Mouse (Mus musculus): ENCODE measurements around the gene Hist1h1e. TPM values are rescaled to one million over a fixed set of nuclear protein-coding genes. Genes with fewer than 3 reads are reported as not detected.
"Not testable (repeated sequence)": the region's sequence is repeated elsewhere in the genome, so short reads cannot be mapped to it uniquely, and the experiment has no call there.

Hist1h1e gene
- total RNA-seq, 2 experiments from 2014 or later = 468 to 717 TPM

DNA sequence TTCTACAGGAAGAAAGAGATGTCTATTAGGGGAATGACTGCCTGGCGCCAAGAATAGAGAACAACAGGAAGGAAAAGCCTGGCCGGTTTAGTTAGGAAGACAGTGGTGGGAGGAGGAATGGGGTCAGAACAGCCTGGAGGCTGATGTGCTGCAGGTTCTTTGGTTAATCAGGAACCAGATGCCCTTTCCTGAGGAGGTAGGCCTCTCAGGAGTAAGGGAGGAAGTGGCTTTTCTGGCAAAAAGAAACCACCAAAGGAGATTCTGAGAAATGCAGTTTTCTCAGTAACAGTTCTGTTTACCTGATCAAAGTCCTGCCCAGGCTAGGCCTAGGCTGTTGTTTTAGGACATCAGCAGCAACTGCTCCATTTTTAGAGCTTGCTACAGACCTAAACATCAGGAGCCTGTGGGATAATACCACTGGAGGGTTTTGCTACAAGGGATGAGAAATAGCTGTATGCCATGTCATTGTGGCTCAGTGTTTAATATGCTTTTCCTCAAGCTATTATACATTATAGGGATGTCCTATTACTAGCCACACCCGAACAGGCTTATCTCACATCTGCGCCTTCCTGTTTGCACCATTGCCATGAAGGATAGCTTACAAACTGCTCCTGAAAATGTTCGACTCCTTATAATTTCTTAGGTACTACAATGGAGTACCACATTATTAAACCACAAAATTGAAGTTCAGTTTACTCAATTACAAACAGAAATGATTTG is 29.1 kb downstream of the Hist1h1e start:
- ATAC-seq (replicated peaks; ENCODE audit: low FRiP score, poor library complexity, severe bottlenecking) = 0 out of 2 replicates have a peak, but pooled peaks have one; percentile 28

DNA sequence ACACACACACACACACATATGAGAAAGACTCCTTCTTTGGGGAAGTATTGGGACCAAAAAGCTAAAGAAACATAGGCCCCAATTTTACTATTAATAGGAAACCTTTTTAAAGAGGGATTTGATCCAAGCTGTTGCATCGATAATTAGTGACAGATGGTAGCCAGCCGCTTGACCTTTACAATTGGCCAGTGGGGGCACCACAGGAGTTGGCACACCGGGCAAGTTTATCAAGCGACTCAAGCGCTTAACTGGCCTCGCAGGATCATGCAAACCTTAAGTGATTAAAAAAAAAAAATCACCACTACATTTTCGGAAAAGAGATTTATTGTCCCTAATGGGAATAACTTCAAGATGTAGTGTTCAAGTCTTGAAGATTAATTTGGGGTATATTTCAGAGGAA is 29.7 kb downstream of the Hist1h1e start:
- ATAC-seq (replicated peaks; ENCODE audit: low FRiP score, poor library complexity, severe bottlenecking) = no peak

DNA sequence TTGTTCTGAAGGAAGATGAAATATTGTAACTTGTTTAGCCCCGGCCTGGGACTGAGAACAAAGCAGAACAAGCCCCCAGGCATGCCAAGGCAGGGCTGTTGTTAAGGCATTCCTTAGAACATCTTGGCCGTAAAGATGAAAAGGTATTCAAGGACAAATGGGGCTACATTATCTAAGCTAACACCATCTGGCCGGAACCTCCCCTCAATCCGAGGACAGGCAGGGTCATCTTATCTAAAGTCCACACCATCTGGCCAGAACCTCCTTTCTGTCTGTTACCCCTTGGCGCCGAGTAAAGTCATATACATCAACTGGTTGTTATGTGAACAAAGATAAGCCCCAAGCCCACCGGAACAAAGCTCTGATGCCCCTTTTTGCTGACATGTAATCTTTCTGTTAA is 30.5 kb downstream of the Hist1h1e start:
- not testable (repeated sequence) for ATAC-seq (replicated peaks; ENCODE audit: low FRiP score, poor library complexity, severe bottlenecking)

DNA sequence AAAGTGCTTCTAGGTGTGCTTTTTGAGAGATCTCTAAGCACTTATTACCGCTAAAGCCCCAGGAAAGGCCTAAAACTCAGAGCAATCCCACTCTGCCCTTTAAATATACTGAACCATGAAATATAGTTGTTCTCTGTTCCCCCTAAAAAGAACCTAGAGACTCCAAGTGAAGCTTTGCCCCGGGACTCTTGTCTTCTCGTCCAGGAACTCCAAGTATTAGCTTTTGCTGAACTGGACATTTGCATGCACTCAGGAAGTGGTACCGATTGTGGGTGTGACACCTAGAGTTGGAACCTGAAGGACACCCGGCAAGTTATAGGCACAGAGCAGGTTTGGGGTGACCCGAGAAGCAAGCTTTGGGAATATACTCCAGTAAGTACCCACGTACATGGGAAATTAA is 31.2 kb downstream of the Hist1h1e start:
- no peak for ATAC-seq (replicated peaks; ENCODE audit: low FRiP score, poor library complexity, severe bottlenecking)

DNA sequence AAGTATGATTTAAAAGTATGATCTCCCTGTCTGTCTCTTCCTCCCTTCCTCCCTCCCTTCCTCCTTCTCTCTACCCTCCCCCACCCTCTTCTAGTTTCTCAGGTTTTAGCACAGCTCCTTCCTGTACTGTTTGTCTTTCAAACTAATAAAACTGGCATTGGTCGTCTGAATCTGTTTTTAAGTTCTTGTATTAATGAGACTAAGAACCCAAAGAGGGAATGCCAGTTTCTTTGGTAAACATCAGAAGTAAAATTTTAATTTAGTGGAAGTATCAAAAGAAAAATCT is 35.5 kb downstream of the Hist1h1e start:
- ATAC-seq (replicated peaks; ENCODE audit: low FRiP score, poor library complexity, severe bottlenecking) = no peak; the same call in 1 of the 2 replicates

DNA sequence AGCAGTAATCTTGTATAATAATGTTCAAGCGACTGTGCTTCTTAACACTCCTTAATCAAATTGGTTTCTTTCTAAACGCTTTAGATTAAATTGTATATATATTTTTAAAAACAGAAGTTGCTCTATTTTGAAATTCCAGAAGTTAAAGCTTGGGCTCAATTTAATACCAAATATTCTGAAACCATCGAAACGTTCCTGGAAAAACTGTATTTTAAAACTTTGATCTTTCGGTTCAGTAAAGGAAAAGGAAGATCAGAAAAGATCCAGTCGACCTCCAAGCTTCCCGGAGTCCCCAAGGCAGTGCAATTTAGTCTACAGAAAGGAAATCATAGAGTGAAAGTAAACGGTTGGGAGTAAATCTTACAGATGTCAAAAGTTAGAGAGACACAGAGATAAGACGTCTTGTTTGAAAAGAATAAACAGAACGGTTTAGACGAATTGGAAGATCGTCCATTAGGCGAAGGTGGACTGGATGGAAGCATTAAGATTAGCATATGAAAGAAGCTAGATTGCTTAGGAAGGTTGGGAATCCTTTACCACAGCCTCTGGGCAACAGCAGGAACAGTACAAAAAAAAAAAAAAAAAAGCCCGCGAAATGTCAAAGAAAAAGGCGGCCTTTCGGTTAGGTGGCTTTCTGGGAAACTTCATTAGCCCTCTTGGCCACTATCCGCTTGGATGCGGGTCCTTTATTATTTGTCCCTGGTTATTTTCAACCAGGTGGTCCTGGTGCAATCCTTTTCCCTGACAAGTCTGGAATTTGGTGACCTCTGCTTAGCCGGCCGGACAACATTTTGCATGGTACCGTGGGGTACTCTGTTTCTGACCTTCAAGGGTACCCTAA is 36.0 kb downstream of the Hist1h1e start:
- ATAC-seq (replicated peaks; ENCODE audit: low FRiP score, poor library complexity, severe bottlenecking) = peak; percentile 28; the same call in 1 of the 2 replicates

DNA sequence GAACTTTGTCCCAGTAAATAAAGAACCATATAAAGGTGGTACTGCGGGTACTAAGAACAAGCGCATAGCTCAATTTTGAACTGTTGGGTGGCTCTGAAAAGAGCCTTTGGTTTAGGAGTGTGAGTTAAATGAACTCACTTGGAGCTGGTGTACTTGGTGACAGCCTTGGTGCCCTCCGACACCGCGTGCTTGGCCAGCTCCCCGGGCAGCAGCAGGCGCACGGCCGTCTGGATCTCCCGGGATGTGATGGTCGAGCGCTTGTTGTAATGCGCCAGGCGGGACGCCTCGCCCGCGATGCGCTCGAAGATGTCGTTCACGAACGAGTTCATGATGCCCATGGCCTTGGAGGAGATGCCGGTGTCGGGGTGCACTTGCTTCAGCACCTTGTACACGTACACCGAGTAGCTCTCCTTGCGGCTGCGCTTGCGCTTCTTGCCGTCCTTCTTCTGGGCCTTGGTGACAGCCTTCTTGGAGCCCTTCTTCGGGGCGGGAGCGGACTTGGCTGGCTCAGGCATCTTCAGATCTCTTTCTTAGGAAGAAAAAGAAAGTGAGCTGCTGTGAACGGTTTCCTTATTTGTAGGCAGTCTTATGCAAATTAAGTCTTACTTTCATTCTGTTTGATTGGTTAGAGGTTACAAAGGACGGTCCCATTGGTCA is 36.8 kb downstream of the Hist1h1e start:
- ATAC-seq (replicated peaks; ENCODE audit: low FRiP score, poor library complexity, severe bottlenecking) = peak; percentile 77

DNA sequence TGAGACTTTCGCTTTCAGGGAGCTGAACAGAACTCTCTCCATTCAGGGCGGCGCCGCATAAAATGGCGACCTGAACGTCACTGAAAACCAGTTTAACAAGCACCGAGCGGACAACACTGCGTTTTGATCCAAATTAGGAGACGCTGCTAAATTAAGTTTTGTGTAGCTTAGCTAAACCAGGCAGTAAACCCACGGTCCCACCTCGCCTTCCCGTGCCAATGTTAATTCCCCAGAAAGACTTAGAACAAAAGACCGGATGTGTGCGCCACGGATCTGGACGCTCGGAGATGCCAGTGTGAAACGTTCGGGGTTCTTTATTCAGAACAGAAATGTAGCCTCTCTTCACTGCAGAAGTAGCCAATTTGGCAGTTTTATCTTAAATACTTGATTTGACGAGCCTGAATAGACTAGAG is 37.3 kb downstream of the Hist1h1e start:
- peak; percentile 53 for ATAC-seq (replicated peaks; ENCODE audit: low FRiP score, poor library complexity, severe bottlenecking)

DNA sequence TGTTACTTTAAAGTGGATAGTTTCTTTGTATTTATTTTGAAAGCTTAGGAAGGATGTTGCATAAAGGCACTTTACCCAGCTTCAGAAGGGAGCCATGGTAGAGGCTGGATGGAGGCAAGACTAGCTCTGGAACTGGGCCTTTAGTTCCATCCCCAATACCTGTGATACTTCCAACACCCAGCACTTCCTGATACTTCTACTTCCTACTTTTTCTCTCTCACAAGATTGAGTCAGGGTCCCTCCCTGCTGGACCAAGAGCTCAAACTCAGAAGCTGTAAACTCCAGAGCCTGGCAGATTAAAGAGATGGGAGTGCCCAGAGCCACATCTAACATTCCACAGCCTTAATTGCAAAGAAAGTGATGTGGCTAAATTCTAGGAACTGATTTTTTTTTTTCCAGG is 38.0 kb downstream of the Hist1h1e start:
- ATAC-seq (replicated peaks; ENCODE audit: low FRiP score, poor library complexity, severe bottlenecking) = no peak

DNA sequence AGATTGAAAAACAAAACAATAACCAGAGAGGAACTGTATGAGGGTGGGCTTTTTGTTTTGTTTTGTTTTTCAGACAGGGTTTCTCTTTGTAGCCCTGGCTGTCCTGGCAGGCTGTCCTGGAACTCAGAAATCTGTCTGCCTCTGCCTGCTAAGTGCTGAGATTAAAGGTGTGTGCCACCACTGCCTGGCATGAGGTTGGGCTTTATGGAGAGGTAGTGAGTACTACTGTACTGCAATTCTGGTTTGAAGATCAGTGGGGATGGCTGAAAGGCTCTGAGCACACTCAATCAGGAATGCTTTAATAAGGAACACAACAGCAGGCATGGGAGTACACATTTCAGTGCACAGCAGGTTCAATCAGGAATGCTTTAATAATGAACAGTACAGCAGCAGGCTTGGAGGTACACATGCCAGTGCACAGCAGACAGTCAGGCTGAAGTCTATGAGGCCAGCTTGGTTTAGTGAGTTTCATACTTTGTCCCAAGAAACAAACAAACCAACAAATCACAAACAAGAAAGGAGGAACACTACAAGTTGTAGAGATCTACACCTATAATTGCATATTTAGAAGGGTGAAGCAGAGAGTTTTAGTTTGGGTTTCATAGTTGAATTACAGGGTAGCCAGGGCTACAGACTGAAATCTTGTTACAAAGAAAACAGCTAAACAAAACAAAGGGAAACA is 38.8 kb downstream of the Hist1h1e start:
- no peak for ATAC-seq (replicated peaks; ENCODE audit: low FRiP score, poor library complexity, severe bottlenecking)

DNA sequence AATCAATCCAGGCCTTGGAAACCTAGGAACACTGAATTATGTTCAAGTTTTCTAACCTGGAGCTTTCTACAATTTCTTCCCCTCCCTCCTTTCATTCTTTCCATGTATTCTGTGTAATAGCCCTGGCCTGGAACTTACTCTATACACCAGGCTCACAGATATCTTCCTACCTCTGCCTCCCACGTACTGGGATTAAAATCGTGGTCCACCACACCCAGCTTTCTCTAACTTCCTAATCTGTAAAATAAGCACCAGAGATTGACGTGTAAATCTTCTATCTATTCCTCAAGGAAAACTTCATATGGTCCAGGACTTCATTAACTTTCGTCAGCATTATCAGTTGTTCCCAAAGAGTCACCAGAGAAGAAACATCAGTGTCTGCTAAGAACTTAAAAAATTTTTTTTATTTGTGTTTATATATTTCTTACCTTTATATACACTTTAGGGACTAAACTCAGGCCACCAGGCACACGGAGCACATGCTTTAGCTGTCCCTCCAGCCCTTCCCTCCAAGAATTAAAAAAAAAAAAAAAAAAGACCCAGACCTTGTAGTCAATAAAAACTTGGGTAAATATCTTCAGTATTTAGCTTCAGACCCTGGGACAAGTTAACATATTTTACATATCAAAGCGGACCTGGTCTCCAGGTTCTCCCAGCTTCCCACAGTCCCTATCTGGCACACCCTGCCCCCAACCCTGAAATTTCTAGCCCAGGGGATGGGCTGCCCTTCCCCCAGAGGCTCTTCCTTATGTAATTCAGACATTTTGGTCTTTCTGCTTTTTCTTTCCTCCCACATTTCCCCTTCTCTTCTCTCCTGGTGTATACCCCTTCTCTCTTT is 39.9 kb downstream of the Hist1h1e start:
- peak; percentile 2 for ATAC-seq (replicated peaks; ENCODE audit: low FRiP score, poor library complexity, severe bottlenecking)

DNA sequence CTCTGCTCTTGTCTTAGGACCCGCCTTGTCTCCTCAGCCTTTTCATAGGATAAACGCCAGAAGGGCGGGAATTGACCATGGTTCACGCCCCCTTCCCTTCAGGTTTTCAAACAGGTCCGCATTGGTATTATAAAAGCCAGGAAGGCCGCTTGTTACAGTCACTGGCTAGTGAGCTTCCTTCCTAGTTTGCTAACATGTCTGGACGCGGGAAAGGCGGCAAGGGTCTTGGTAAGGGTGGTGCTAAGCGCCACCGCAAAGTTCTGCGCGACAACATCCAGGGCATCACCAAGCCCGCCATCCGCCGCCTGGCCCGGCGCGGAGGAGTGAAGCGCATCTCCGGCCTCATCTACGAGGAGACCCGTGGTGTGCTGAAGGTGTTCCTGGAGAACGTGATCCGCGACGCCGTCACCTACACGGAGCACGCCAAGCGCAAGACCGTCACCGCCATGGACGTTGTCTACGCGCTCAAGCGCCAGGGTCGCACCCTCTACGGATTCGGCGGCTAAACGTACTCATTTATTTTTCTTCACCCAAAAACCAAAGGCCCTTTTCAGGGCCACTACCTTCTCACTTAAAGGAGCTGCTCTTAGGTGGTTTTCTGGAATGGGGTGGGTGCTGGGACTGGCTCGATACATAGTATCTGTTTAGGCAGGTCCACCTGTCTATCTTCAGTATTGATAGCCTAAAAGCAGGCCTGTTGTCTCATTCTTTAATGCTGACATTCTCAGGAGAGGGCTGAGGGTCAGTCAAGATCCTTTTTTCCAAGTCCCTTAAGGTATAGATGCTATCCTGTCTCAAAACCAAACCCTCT is 40.7 kb downstream of the Hist1h1e start, which contains the start of gene Hist1h4d:
TSS of gene Hist1h4d (plus strand) at position 191 of the 811 bp plus-strand sequence.
- peak; percentile 60 for ATAC-seq (replicated peaks; ENCODE audit: low FRiP score, poor library complexity, severe bottlenecking)

DNA sequence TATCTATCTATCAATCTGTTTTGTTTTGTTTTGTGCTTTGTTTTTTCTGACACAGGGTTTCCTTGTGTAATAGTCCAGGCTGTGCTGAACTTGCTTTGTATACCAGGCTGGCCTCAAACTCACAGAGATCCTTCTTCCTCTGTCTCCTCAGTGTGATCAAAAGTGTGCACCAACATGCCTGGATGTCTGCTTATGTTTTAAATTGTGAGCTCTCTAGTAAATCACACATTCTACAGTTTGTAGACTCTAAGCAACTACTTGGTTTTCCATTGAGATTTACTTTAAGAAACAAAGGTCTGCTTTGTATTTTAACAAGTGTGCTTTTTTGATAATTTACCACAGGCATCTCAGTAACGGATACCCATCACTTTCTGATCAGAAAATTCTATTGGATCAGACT is 44.5 kb downstream of the Hist1h1e start:
- no peak for ATAC-seq (replicated peaks; ENCODE audit: low FRiP score, poor library complexity, severe bottlenecking)

DNA sequence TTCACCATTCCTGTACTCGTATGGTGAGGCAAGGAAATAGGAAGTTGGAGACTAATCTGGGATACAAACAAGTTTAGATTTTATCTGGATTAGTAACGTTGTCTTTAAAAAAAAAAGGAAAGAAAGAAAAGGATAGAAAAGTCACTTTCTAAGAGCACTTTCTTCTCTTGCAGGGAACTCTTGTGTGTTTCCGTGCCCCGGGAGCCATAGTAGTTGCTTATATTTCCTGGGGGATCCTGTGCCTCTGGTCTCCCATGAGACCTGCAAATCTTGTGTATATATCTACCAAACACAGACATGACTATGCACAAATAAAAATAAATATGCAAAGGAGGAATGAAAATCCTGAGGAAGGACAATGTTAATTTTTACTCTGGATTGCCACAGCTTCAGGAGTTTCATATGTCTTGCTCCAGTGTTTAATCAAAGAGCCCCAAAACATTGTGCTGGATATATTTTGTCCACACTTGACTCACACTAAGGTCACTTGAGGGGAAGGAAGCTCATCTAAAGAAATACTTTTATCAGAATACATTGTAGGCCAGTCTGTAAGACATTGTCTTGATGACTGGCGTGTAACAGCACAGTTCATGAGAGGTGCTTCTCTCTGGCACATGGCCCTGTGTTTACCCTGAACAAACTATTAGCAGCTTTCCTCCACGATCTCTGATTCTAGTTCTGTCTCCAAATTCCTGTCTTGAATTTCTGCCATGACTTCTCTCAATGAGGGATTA is 45.3 kb downstream of the Hist1h1e start:
- ATAC-seq (replicated peaks; ENCODE audit: low FRiP score, poor library complexity, severe bottlenecking) = no peak

DNA sequence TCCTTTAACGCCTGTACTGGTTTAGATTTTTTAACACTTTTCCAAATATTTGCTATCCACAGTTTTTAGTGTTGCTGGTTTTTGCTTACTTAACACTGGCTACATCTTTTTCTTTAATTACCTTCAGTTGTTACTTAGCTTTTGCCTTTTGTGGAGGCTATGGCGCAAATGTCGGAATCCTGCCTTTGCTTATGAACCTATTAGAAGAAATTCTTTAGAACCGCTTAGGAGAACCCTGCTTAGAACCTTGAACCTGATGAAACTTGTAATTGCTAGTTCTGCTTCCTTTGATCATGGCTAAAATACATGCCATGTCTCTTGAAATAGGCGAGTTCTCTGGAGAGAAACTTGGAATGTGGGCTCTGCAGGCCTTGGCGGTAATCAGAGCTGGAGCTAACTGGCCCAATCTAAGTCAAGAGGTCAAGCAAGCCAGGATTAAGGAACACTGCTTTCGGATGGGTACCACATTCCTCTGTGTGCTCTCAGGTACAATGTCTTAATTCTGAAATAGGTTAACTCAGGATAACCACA is 45.9 kb downstream of the Hist1h1e start:
- peak; percentile 7 for ATAC-seq (replicated peaks; ENCODE audit: low FRiP score, poor library complexity, severe bottlenecking)

DNA sequence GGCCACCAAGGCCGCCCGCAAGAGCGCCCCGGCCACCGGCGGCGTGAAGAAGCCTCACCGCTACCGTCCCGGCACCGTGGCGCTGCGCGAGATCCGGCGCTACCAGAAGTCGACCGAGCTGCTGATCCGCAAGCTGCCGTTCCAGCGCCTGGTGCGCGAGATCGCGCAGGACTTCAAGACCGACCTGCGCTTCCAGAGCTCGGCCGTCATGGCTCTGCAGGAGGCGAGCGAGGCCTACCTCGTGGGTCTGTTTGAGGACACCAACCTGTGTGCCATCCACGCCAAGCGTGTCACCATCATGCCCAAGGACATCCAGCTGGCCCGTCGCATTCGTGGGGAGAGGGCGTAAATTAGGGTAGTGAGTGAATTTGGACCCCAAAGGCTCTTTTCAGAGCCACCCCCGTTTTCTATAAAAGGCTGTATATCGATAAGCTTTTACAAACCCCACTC is 46.5 kb downstream of the Hist1h1e start:
- not testable (repeated sequence) for ATAC-seq (replicated peaks; ENCODE audit: low FRiP score, poor library complexity, severe bottlenecking)

DNA sequence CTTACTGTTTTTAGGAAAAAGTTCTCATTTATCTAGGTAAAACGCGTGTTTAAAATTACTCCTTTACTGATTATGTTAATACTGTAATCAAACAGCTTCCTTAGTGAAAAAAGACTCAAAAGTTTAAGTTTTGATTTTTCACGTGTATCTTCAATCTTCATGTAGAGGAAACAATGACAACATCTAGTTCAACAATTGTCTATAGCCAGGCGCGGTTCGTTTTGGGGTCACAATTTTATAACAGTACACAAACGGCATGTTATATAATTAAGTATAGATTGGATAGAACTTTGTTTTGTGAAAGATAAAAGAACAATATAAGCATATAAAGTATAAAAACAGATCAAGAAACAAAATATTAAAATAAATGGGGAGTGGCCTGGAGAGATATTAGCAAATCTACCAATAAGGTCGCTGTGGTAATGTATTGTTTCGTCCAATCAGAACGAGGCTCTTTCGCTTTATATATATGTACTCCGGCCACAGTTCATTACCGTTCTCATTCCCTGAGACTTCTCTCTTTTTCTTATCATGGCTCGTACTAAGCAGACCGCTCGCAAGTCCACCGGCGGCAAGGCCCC is 47.0 kb downstream of the Hist1h1e start, which contains the start of gene Hist1h3d:
TSS of gene Hist1h3d (plus strand) at position 493 of the 581 bp plus-strand sequence.
- ATAC-seq (replicated peaks; ENCODE audit: low FRiP score, poor library complexity, severe bottlenecking) = peak; percentile 60

Measured in erythroblast, adult 5-6 weeks (primary cell).